Mouse (Mus musculus) liver, postnatal 0 days (tissue): Measurements from ENCODE around the gene Dusp28. TPM values are rescaled to one million over a fixed set of nuclear protein-coding genes. Genes with fewer than 3 reads are reported as not detected.
"Not testable (repeated sequence)": the region's sequence is repeated elsewhere in the genome, so short reads cannot be mapped to it uniquely, and the experiment has no call there.

Experiments
- ATAC-seq: fragments of 200-750 bp; cut with Nextera tagmentation; 2 replicates; pipeline ENCODE4 v1.8.0; 2017; ENCODE audit warnings: mild to moderate bottlenecking, moderate library complexity
- DNase-seq: peaks from one replicate; pipeline ENCODE4 v3.0.0-alpha.2; 2016
- H3K27ac ChIP-seq: fragments of 300-500 bp; sonication (generic); 2 replicates; pipeline ENCODE4 v1.5.1; 2014; ENCODE audit warnings: antibody characterized with exemption, moderate library complexity, mild to moderate bottlenecking, low read depth
- H3K27me3 ChIP-seq: fragments of 300-500 bp; sonication (generic); 2 replicates; pipeline ENCODE4 v1.6.1; 2014; ENCODE audit warnings: low read length, control low read depth, mixed read lengths; ENCODE audit not compliant: insufficient read depth
- H3K36me3 ChIP-seq: fragments of 300-500 bp; sonication (generic); replicated peaks from 2 replicates; pipeline ENCODE4 v1.6.1; 2014; ENCODE audit warnings: mild to moderate bottlenecking, control low read depth, low read length, moderate library complexity, mixed read lengths; ENCODE audit not compliant: insufficient read depth
- H3K4me1 ChIP-seq: fragments of 300-500 bp; sonication (generic); 2 replicates; pipeline ENCODE4 v1.6.1; 2014; ENCODE audit warnings: antibody characterized with exemption, mild to moderate bottlenecking, control low read depth; ENCODE audit not compliant: insufficient read depth
- H3K4me2 ChIP-seq: fragments of 300-500 bp; sonication (generic); 2 replicates; pipeline ENCODE4 v1.6.1; 2014; ENCODE audit warnings: low read depth, mild to moderate bottlenecking, low read length, moderate library complexity, mixed read lengths
- H3K4me3 ChIP-seq: fragments of 300-500 bp; sonication (generic); 2 replicates; pipeline ENCODE4 v1.5.1; 2014; ENCODE audit warnings: low read depth, low read length
- H3K9ac ChIP-seq: fragments of 300-500 bp; sonication (generic); replicated peaks from 2 replicates; pipeline ENCODE4 v1.6.1; 2014; ENCODE audit warnings: mild to moderate bottlenecking, moderate library complexity
- H3K9me3 ChIP-seq: fragments of 300-500 bp; sonication (generic); 2 replicates; pipeline ENCODE4 v1.6.1; 2016; ENCODE audit warnings: mild to moderate bottlenecking, control low read depth, low read length, mixed read lengths
- CTCF ChIP-seq: sonication (generic); IDR thresholded peaks from 2 replicates; pipeline ENCODE4 v1.5.1; 2016; ENCODE audit warnings: antibody characterized with exemption, low read depth
- EP300 ChIP-seq: IDR thresholded peaks from 2 replicates; pipeline ENCODE4 v1.6.1; 2016; ENCODE audit warnings: antibody characterized with exemption, low read depth, mild to moderate bottlenecking
- WGBS: fragments of 180-500 bp; shearing (Covaris S2); extraction: QIAGEN DNeasy Blood & Tissue Kit; methylation state at CpG from one replicate; pipeline ENCODE4 v1.1.7; 2014; ENCODE audit not compliant: insufficient replicate concordance; 5-methylcytosine and 5-hydroxymethylcytosine counted together
- polyA plus RNA-seq: library from polyadenylated mRNA; unstranded; fragments of >200 nt; fragmentation: Nextera tagmentation; extraction: Ambion mirVana; gene quantifications from 2 replicates; pipeline ENCODE4 v1.2.1, GENCODE M21; 2015

The Dusp28 gene
- polyA plus RNA-seq, 1 experiment from 2014 or later, result 20.2 TPM

DNA sequence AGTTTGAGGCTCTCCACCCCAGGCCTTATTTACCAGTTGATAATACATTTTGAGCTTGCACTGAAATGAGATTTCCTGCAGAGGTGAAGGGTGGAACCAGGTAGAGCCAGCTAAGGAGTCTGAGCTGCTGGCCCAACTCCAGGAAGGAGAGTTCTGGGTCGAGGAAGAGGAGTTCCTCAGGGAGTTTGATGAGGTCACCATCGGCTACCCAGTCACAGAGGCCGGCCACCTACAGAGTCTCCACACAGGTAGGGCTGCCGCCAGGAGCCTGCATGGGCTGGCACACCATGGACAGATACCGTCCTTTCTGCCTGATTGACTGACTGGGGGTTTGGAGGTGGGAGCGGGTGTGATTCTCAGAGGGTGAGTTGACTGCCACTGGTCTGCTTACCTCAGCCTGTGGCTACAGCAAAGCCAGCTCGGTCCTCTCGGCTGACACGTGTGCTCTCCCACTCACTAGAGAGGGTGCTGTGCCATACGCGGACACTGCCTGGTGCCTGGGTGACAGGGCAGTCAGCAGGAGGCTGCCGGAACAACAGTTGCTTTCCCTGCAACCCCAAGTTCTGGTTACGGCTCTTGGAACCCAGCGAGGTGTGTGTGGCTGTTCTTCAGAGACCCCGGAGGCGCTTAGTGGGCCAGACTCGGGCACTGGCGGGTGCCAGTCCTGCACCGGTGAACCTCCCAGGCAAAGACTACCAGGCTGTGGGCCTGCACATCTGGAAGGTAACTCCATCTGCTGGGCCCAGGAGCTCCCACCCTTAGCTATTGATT is 36.6 kb downstream of the Dusp28 start:
- Histone ChIP-seq H3K9ac (no peak overlapping the region), H3K4me2 (no peak overlapping the region), H3K4me1 (no peaks in the 10 kb centered on the region; the same call in 1 of the 2 replicates), H3K27me3 (no peaks in the 10 kb centered on the region), H3K4me3 (no peak overlapping the region), H3K9me3 (no peaks in the 10 kb centered on the region), H3K27ac (no peak overlapping the region), H3K36me3 (peaks cover 77% of the 10 kb centered on the region)
- WGBS, result 89% methylated on average over 19 of the region's 19 CpGs
- ATAC-seq (no peak), DNase-seq (no peak)
- TF ChIP-seq EP300 (no peak), CTCF (no peak)

DNA sequence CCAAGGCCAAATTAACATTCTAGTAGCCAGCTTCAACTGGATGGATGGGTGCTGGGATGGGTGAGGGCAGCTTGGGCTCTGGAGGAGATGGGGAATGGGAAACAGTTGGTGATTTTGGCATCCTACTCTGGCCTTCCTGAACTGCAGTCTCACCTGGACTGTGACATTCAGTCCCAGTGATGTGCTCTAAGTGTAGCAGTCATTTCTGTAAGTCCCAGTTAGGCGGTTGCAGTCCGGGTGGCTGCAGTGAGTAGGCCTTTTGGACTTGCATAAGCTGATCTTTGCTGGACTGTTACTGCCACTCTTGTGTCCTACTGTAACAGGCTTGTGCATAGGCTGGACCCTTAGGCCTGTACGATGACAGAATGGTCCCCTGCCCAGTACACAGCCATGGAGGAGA is 41.2 kb downstream of the Dusp28 start:
- no peak overlapping the region for H3K9ac ChIP-seq
- no peak overlapping the region for H3K4me3 ChIP-seq
- H3K27ac ChIP-seq, result no peak overlapping the region
- DNase-seq (no peak), ATAC-seq (no peak)
- no peaks in the 10 kb centered on the region; the same call in 1 of the 2 replicates for H3K4me1 ChIP-seq
- no peak overlapping the region for H3K4me2 ChIP-seq
- H3K27me3 ChIP-seq, result no peaks in the 10 kb centered on the region
- 94% methylated on average over 3 of the region's 3 CpGs for WGBS
- peaks cover 42% of the 10 kb centered on the region for H3K36me3 ChIP-seq
- TF ChIP-seq CTCF (no peak), EP300 (no peak)
- no peaks in the 10 kb centered on the region for H3K9me3 ChIP-seq

DNA sequence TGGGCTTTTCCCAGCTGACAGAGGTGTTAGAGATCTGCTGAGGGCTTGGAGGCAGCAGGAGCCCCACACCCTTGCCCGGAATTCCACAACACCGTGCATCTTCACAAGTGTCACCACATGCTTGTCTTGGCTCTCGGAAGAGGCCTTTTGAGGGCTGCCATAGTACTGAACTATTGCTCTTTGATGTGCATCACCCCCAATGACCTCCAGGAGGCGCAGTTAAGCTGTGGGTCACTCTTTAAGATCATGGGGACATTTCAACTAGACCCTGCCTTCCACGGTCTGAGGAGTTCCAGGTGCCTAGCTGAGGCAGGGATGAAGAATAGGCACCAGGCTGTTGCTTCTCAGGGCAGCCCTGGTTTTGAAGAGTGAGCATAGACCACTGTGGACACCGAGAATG is 42.6 kb downstream of the Dusp28 start:
- Histone ChIP-seq H3K27me3 (no peaks in the 10 kb centered on the region), H3K4me1 (no peaks in the 10 kb centered on the region), H3K27ac (no peak overlapping the region), H3K4me2 (no peak overlapping the region), H3K36me3 (peaks cover 35% of the 10 kb centered on the region), H3K4me3 (no peak overlapping the region), H3K9me3 (no peaks in the 10 kb centered on the region), H3K9ac (no peak overlapping the region)
- TF ChIP-seq EP300, result no peak
- peak; percentile 73 for TF ChIP-seq CTCF
- ATAC-seq (peak; percentile 21; the same call in 1 of the 2 replicates), DNase-seq (peak; percentile 52)
- WGBS, result 60% methylated on average over 6 of the region's 6 CpGs

DNA sequence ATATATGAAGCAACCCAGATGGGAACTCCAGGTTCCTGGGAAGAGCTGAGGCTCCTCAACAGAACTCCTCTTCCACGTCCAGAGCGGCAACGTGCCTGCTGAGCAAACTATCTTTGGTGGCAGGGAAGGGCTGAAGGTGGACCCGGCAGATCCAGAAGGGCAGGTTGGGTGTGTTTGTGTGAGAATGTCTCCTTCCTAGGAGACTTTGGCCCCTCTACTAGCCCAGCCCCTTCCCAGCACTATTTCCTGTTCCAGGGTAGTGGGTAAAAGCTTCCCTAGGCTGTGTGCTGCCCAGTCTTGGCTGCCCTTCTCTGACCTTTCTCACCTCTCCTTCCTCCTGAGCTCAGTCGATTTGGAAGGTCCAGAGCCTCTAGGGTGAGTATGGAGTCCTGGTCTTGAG is 43.8 kb downstream of the Dusp28 start, which contains the start of gene Gpr35:
Gene Gpr35 (plus strand): TSS at position 259 of the 400 bp plus-strand sequence.
- TF ChIP-seq EP300, result no peak
- no peak for TF ChIP-seq CTCF
- Histone ChIP-seq H3K4me3 (no peak within 1 kb of the TSS), H3K27ac (no peak within 1 kb of the TSS), H3K9ac (no peak within 1 kb of the TSS), H3K27me3 (no peaks in the 10 kb centered on the region), H3K4me1 (no peaks in the 10 kb centered on the region), H3K9me3 (no peaks in the 10 kb centered on the region), H3K4me2 (no peak within 1 kb of the TSS), H3K36me3 (peaks cover 27% of the 10 kb centered on the region)
- DNase-seq (no peak), ATAC-seq (no peak)
- 66% methylated on average over 5 of the region's 5 CpGs for WGBS

DNA sequence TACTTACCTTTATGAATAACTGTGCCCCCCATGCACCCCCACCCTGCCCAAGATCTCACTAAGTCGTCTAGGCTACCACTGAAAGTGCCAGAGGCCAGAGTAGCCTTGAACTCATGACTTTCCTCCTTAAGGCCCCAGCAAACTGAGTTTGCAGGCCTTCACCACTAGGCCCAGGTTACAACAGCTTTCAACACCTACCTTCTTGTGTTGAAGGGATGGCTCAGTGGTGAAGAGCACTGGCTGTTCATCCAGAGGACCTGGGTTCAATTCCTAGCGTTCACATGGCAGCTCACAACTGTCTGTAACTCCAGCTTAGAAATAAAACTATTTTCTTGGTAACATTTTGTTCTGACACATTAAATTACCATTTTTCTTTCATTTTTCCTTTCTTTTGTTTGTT is 46.9 kb downstream of the Dusp28 start:
- no peak for DNase-seq
- no peak overlapping the region for H3K27ac ChIP-seq
- TF ChIP-seq CTCF (no peak), EP300 (no peak)
- H3K4me1 ChIP-seq, result no peaks in the 10 kb centered on the region
- H3K36me3 ChIP-seq, result no peaks in the 10 kb centered on the region; the same call in 1 of the 2 replicates
- H3K9me3 ChIP-seq, result no peaks in the 10 kb centered on the region
- H3K9ac ChIP-seq, result no peak overlapping the region
- H3K4me3 ChIP-seq, result no peak overlapping the region
- H3K27me3 ChIP-seq, result no peaks in the 10 kb centered on the region
- 69% methylated on average over 2 of the region's 2 CpGs for WGBS
- ATAC-seq, result no peak
- H3K4me2 ChIP-seq, result no peak overlapping the region

DNA sequence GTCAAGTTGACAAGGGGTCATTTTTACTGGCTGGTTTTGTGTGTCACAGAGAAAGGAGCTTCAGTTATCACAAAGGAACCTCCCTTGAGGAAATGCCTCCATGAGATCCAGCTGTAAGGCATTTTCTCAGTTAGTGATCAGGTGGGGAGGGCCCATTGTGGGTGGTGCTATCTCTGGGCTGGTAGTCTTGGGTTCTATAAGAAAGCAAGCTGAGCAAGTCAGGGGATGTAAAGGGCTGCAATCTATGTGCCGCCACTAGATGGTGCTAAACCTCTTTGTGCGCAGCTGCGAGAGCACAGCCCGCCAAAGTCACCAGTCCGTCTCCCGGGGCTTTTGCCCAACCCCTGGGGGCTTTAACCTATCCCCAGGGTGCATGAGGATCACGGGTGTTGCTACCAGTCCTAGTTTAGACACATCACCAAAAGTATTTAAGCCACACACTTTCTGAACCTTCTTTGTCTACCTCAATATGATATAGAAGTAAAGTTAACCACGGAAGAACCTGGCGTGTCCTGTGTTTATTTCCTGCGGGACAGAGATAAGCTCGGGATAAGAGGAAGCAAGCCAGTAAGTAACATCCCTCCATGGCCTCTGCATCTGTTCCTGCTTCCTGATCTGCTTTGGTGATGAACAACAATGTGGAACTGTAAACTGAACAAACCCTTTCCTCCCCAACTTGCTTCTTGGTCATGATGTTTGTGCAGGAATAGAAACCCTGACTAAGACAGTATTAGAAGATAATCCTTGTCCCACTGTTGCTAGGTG is 50.0 kb downstream of the Dusp28 start:
- not testable (repeated sequence) for H3K4me3 ChIP-seq, H3K36me3 ChIP-seq, DNase-seq, H3K27ac ChIP-seq, H3K4me1 ChIP-seq, H3K9ac ChIP-seq, H3K27me3 ChIP-seq, H3K9me3 ChIP-seq
- peak; percentile 58 for ATAC-seq
- H3K4me2 ChIP-seq, result peak overlapping the region; percentile 36
- WGBS, result 2% methylated on average over 11 of the region's 11 CpGs
- peak; percentile 73 for TF ChIP-seq CTCF

Other genes with a start within 250 kb of the Dusp28 start
- 3.3 and 3.8 TPM in 2 replicates for gene Gpc1, start 75.3 kb upstream of the Dusp28 start, polyA plus RNA-seq
- gene Ankmy1, start 4.1 kb upstream of the Dusp28 start, polyA plus RNA-seq, result 0.05 TPM in 1 of 2 replicates, not detected in the other
- gene Rnpepl1, start 3.8 kb downstream of the Dusp28 start, polyA plus RNA-seq, result 16.1 and 16.2 TPM in 2 replicates
- 25.6 and 25.8 TPM in 2 replicates for gene Capn10, start 27.4 kb downstream of the Dusp28 start, polyA plus RNA-seq
- gene Gpr35, start 43.9 kb downstream of the Dusp28 start, polyA plus RNA-seq, result 1.1 and 1.4 TPM in 2 replicates
- gene Aqp12, start 99.4 kb downstream of the Dusp28 start, polyA plus RNA-seq, result not detected in 2 replicates
- gene Kif1a, start 195.0 kb downstream of the Dusp28 start, polyA plus RNA-seq, result 0.17 and 0.28 TPM in 2 replicates
- 443 and 456 TPM in 2 replicates for gene Agxt, start 228.3 kb downstream of the Dusp28 start, polyA plus RNA-seq